Mouse (Mus musculus) yolk sac, embryonic 10.5 days (tissue): ENCODE data around the gene Rasip1.

Experiments
- DNase-seq: peaks from one replicate; pipeline ENCODE4 v3.0.0-alpha.2; 2017; ENCODE audit warnings: low spot score

The Rasip1 gene

DNA sequence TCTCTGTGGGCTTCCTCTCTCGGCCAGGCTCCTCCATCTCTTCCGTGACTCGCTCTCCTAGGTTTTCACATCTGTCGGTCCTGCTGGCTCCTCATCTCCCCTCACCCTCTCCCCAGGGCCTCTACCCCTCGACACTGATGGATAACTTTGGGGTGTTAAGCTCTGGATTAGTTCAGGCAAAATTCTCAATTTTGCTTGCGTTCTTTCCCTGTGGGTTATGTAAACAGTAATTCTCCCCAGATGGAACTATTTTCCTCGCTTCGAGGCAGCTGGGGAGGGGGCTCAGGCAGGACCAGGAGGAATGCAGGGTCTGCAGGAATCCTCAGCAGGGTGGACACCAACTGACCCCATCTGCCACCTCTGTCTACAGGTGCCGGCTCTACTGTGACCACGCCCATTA lies 58.5 kb downstream of the Rasip1 start:
- no peak for DNase-seq

DNA sequence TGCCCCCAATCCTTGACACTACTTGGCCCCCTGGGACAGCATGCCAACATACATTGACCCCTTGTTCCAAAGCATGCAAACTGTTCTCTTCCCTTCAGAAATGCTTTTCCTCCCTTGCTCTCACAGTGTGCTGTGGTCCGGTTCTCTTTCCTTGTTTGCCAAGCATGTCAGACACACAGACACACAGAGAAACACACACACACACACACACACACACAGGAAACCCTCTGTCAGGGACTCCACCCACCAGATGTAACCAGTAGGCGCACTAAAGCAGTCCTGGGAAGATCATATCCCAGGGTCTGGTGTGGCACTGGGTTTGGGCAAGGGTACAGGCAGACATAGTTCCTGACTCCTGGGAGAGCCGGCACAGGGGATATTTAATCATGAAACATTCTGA lies 59.6 kb downstream of the Rasip1 start:
- DNase-seq = no peak
